Mouse (Mus musculus): ENCODE measurements around the gene Lcn10.
"Not testable (repeated sequence)": the region's sequence is repeated elsewhere in the genome, so short reads cannot be mapped to it uniquely, and the experiment has no call there.

Lcn10 gene

DNA sequence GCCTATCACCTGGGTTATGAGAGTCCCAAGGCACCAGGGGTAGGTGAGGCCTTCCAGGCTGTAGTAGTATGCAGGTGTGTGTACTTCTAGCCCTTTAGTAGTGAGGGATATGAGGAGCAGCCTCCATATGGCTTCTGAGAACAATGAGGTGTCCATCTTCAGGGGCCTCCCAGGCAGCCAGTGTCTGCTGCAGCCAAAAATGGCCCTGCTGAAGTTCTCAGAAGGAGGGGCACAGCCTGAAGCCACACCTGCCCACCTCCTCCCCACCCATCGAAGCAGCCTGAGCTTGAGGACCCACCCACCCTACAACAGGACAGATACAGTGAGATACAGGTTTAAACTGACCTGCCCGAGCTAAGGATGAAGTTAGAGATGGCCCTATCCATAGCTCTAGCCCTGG lies at the start of gene Lcn10:
Gene Lcn10, plus strand, starts transcription at position 301 of the 400 bp plus-strand sequence.
- DNase-seq, result no peak

GRCm38 (mm10) chr2:25633616-25634015 lies 48.9 kb upstream of the Lcn10 start:
- DNase-seq, result no peak

DNA sequence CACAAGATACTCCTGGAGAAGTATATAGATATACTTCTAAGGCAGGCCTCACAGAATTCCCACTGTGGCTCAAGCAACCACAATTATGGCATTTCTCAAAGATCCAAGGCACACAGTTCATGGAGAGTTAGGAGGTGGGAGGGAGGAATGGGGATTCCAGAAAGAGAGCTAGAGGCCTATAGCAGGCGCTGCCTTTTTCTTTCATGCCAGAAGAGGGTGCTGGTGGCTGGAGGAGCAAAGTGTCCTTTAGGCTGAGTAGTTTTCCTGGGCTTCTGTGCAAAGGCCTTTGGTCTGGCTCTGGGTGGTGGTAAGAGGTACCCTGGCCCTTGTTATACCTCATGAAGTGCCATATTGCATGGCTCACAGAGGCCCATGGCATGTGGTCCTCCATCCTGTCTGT lies 48.5 kb upstream of the Lcn10 start:
- no peak for DNase-seq

DNA sequence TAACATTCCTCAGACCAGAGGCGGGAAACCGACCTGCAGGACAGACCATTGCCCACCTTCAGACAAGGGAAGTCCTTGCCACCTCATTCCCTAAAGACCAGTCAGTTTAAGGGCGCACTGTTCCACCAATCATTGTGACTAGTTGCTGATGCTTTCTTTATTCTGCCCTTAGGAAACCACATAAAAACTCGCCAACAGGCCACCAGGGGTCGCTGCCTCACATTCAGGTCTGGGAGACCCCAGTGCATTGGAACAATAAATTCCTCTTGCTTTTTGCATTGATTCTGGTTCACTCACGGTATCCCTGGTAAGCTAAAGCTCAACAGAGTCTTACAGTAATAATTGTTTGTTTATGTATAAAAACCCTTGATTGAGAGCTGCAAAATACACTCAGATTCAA lies 42.6 kb upstream of the Lcn10 start:
- peak; percentile 57 for DNase-seq

DNA sequence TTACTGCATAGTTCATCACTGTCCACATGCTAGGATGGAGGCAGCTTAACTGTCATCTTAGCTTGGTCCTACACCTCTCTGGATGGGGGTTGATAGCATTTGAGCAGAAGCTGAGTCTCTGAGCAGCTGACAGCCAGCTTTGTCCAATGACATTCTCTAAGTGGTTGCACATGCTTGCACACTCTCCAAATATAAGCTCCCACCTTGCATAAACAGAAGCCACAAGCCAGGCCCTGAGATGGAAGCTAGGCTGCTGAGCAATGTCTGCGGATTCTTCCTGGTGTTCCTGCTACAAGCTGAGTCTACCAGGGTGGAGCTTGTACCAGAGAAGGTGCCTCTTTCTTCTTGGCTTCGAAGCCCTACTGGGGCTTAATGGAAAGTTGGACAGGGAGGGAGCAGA lies 29.6 kb upstream of the Lcn10 start, which contains the start of gene Lcn8:
Gene Lcn8, plus strand, starts transcription at position 219 of the 400 bp plus-strand sequence.
- DNase-seq, result no peak

DNA sequence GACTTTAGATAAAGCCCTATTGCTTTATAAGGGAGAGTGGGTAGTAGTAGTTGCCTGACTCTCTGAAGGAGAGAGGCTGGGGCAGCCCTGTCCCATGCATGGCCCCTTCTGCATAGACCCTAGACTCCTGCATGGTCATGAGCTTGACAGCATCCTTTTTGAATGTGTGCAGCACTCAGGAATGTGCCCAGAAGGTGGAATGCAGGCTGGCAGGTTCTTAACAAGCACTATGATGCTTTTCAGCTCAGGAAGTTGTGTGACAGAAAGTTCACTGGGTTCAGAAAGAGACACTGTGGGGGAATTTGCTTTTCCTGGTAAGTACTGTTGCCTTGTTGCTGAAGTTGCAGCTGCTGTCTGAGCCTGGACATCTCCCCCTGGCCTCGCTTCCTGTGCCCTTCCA lies 28.0 kb upstream of the Lcn10 start:
- DNase-seq, result no peak

DNA sequence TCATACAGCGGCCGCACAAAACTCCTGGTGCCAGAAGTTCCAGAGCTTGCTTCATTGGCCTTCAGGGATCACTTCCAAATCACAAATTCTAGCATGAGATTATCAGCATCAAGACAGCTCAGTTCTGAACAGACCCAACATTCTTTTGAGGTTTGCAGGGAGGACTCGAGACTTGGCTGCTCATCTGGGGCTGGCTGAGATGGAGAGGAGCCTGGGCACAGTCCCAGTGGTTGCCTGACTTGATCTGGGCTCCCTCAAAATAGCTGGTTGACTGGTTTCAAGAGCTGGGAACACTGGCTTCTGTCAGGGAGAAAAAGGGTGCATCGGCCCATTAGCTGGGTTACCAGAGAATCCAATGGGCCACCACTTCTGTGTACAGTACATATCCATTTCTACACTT lies 25.8 kb upstream of the Lcn10 start:
- no peak for DNase-seq

- DNase-seq, result no peak
Observed at GRCm38 (mm10) chr2:25657246-25657645, 25.3 kb upstream of the Lcn10 start.

DNA sequence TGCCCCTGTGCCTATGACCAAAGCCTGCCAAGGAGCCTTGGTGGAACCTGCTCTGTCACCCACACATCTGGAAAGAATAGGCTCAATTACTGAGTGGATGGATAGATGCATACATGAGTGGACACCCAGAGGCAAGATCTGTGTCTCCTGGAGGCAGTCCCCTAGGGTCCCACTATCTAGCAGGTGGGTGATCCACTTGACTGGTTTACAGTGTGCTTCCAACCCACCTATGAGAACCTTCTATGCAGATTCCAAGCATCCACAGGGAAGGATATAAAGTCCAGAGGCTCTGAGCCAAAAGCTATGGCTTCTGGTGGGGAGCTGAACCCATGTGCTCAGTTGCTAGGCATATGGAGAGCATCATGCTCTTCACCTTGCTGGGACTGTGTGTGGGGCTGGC lies 24.9 kb upstream of the Lcn10 start, which contains the start of gene Lcn5:
Gene Lcn5, plus strand, starts transcription at position 301 of the 400 bp plus-strand sequence.
- DNase-seq, result no peak

- no peak for DNase-seq
Observed at GRCm38 (mm10) chr2:25660279-25660678, 22.2 kb upstream of the Lcn10 start.

GRCm38 (mm10) chr2:25661245-25661970 lies 21.1 kb upstream of the Lcn10 start:
- DNase-seq, result peak; percentile 9

DNA sequence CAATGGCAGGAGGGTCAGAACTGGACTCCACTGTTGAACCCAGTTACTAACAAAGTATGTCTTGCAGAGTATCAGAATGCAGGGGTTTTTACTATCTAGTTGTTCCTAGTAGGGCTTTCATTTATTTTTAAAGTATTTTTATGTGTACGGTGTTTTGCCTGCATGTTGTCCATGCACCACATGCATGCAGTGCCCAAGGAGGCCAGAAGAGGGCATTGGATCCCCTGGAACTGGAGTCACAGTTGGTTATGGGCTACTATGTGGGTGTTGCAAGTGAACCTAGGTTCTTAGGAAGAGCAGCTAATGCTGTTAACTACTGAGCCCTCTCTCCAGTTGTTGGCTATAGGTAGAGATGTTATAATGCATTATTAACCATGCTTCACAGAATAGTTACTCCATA lies 19.0 kb upstream of the Lcn10 start:
- DNase-seq, result peak; percentile 41

DNA sequence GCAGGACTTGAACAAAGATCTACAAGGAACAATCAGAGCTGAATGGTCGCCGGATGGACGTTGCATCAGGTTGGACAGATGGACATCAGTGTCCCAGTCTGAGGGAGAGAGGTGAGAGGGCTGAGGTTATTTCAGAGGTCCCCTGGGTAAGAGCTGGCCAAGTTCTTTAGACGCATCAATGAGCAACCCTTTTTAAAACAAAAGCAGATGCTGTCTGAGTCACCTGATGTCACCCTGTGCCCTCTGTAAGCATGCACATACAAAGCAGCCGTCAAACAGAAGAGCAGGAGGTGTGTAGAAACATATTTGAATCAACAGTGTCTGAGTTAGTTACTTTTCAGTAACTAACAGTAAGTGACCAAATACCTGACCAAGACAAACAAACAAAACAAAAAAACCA lies 18.4 kb upstream of the Lcn10 start:
- DNase-seq, result no peak

GRCm38 (mm10) chr2:25666516-25666915 lies 16.0 kb upstream of the Lcn10 start:
- DNase-seq, result no peak

DNA sequence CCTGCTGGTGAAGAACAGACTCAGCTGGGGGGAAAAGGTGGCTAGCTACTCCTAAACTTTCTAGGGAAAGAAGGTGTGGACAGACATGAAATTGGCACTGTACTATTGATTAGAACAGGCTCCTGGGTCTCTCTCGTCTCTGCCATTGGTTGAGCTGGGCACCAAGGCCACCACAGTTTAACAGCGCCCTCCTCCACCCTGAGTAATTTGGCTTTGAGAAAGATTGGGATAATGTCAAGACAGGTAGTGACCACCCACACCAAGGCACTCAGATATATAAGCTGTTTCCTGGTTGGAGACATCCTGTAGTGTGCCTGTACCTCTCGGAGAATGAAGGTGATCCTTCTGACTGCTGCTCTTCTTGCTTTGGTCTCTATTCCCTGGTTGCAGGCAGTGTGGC lies 6.0 kb upstream of the Lcn10 start, which contains the start of gene Lcn6:
Gene Lcn6, plus strand, starts transcription at position 301 of the 400 bp plus-strand sequence.
- no peak for DNase-seq

DNA sequence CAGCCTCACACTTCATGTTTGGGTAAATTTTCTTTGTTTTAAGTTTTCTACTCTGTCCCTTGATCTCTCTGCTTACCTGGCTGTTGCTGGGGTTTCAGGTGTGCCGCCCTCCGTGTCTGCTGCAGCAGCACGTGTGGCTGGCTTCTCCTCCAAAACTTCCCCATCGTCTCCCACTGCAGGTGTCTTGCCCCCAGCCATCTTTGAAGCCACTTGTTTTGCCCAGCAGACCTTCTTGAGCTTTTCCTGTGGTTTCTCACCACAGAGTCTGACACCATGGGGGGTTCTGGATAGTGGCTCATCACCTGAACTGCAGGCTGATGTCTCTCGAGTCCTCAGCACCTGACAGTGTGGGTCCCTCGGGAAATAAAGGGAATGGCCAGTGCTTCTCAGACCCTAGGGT lies 3.0 kb upstream of the Lcn10 start:
- no peak for DNase-seq

DNA sequence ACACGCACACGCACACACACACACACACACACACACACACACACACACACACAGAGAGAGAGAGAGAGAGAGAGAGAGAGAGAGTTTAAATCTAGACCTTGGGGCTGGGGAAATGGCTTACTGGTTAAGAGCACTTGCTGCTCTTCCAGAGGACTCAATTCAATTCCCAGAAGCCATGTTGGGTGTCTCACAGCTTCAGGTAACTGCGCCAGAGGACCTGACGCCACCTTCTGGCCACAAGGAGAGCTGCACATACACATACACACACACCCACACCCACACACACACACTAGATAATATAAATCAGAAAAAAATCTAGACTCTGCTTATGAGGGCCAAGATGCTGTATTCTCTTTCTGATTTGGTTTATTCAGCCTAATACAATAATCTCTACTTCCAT lies 4.4 kb downstream of the Lcn10 start:
- DNase-seq, result no peak

GRCm38 (mm10) chr2:25694605-25695004 lies 12.1 kb downstream of the Lcn10 start:
- DNase-seq, result peak; percentile 83

DNA sequence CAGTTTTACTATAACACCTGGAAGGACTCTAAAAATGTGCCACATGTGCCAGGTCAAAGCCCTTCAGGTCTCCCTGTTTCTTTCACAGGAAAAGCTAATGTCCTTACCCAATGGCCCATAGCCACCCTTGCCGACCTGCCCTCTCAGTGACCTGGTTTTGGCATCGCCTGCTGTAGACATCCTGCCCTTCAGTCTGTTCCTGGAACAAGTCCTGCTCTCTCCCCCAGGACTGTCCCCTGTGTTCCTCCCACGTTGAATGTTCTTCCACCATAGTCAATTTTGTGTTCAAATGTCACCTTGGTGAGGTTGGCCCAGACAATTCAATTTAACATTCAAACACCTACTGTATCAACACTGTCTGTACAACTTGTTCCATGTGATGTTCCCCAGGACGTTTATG lies 14.4 kb downstream of the Lcn10 start:
- no peak for DNase-seq

DNA sequence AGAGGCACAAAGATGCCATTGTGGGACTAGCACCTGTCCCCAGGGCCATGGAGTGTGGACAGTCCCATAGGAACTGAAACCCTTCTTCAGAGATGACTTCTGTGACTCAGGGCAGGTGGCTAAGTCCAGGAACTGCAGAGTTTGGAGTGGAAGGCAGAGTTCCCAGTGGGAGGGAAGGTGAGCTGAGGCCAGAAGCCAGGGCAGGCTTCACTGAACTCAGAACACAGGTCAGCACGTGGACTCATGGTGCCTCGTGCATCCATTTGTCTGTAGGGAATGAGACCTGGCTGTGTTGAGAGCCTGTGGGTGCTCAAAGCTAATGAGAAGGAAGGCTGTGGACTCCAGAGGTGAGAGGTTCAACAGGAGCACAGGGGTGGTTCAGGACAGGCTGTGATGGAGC lies 16.2 kb downstream of the Lcn10 start:
- DNase-seq, result no peak

DNA sequence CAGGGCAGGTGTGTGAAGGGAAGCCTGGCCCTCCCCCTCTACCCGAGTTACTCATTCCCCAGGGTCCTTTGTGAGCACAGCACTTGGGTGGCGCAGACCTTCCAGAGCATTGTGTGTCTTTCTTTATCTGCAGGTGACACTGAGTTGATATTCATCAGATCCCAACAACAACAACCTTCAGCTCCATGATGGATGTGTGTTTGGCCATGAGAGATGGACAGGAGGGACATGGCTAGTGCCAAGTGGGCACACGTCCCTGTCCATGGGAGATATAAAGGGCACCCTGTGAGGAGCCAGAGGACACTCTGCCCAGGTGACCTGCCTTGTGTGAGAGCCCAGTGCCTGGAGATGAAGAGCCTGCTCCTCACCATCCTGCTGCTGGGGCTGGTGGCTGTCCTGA lies 17.2 kb downstream of the Lcn10 start, which contains the start of gene Obp2a:
Gene Obp2a, plus strand, starts transcription at position 301 of the 400 bp plus-strand sequence.
- DNase-seq, result not testable (repeated sequence)

- no peak for DNase-seq
Observed at GRCm38 (mm10) chr2:25701001-25701400, 18.5 kb downstream of the Lcn10 start.

DNA sequence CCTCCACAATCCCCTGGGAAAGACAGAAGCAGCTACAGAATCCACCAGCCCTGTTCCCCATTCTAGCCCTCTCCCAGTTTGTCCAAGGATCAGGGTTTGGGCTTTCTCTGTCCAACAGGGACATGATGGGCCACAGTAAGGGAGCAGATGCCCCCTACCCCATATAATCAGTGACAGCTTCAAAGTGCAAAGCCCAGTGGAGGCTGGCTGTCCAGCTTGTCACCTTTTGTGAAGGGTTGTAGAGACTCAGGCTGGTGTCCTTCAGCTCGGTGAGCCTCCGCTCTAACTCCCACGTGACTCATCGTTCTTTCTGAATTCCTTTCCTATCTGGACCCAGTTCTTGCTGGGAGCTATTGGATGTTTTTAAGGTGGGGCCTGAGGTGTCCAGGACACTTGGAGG lies 21.2 kb downstream of the Lcn10 start:
- DNase-seq, result no peak

- peak; percentile 93 for DNase-seq
Observed at GRCm38 (mm10) chr2:25706643-25707481, 24.3 kb downstream of the Lcn10 start, which contains the start of gene Bmyc. Gene Bmyc (plus strand): TSS chr2:25706739.

All from retina, postnatal 1 day (tissue).